Mouse (Mus musculus) embryonic facial prominence, embryonic 11.5 days (tissue): ENCODE results near the gene Cbwd1. TPM values are rescaled to one million over a fixed set of nuclear protein-coding genes. Genes with fewer than 3 reads are reported as not detected.
A peak's percentile ranks its signal among the peaks of the same experiment; 100 is the strongest.

Experiments
- ATAC-seq: fragments of 200-750 bp; cut with Nextera tagmentation; replicated peaks from 2 replicates; pipeline ENCODE4 v1.8.0; 2017; ENCODE audit warnings: low read depth; ENCODE audit not compliant: insufficient number of reproducible peaks, low FRiP score, low TSS enrichment
- DNase-seq: peaks from one replicate; pipeline ENCODE4 v3.0.0-alpha.2; 2015; ENCODE audit warnings: low spot score
- H3K27ac ChIP-seq: fragments of 300-500 bp; sonication (generic); replicated peaks from 2 replicates; pipeline ENCODE4 v1.5.1; 2014; ENCODE audit warnings: mild to moderate bottlenecking, low read depth, low read length, control low read depth
- H3K27me3 ChIP-seq: fragments of 300-500 bp; sonication (generic); 2 replicates; pipeline ENCODE4 v1.6.1; 2014; ENCODE audit warnings: mild to moderate bottlenecking, low read length, moderate library complexity, mixed read lengths; ENCODE audit not compliant: control insufficient read depth, insufficient read depth
- H3K36me3 ChIP-seq: fragments of 300-500 bp; sonication (generic); replicated peaks from 2 replicates; pipeline ENCODE4 v1.6.1; 2014; ENCODE audit warnings: low read depth, mild to moderate bottlenecking, low read length, moderate library complexity, mixed read lengths; ENCODE audit not compliant: control insufficient read depth, insufficient read depth
- H3K4me1 ChIP-seq: fragments of 300-500 bp; sonication (generic); 2 replicates; pipeline ENCODE4 v1.6.1; 2014; ENCODE audit warnings: low read length, mixed read lengths; ENCODE audit not compliant: control insufficient read depth, insufficient read depth
- H3K4me2 ChIP-seq: fragments of 300-500 bp; sonication (generic); 2 replicates; pipeline ENCODE4 v1.6.1; 2014; ENCODE audit warnings: low read depth, mild to moderate bottlenecking, control low read depth, low read length, moderate library complexity
- H3K4me3 ChIP-seq: fragments of 300-500 bp; sonication (generic); 2 replicates; pipeline ENCODE4 v1.5.1; 2014; ENCODE audit warnings: low read depth, low read length, control low read depth
- H3K9ac ChIP-seq: fragments of 300-500 bp; sonication (generic); replicated peaks from 2 replicates; pipeline ENCODE4 v1.6.1; 2014; ENCODE audit warnings: mild to moderate bottlenecking, control low read depth, low read length
- H3K9me3 ChIP-seq: fragments of 300-500 bp; sonication (generic); replicated peaks from 2 replicates; pipeline ENCODE4 v1.6.1; 2016; ENCODE audit warnings: mild to moderate bottlenecking, low read length, inconsistent platforms, mixed read lengths; ENCODE audit not compliant: control insufficient read depth
- WGBS: fragments of 180-500 bp; shearing (Covaris S2); extraction: QIAGEN DNeasy Blood & Tissue Kit; methylation state at CpG from one replicate; pipeline ENCODE4 v1.1.7; 2014; 5-methylcytosine and 5-hydroxymethylcytosine counted together
- polyA plus RNA-seq: library from polyadenylated mRNA; unstranded; fragments of >200 nt; fragmentation: Nextera tagmentation; extraction: Ambion mirVana; gene quantifications from 2 replicates; pipeline ENCODE4 v1.2.1, GENCODE M21; 2014

Cbwd1 gene
- polyA plus RNA-seq, 1 experiment from 2014 or later: 22.5 TPM

DNA sequence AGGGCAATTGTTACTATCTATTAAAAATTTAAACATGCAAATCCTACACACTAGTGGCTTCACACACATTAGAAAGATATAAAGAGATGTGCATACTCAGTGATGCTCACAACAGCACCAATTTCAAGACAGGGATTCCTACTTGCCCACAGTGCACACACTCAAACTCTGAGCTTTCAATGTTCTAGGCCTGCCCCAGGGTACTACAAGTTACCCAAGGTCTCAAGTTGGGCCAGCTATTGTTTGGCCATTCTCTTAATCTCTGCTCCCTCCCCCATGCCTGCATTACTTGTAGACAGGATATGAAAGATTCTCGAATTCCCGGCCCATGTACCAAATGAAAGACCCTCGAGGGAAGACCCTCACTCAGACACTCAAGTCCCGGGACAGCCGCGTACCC lies 53.8 kb downstream of the Cbwd1 start:
- no peaks in the 10 kb centered on the region for H3K36me3 ChIP-seq
- 91% methylated on average over 4 of the region's 6 CpGs for WGBS
- no peak overlapping the region for H3K4me2 ChIP-seq
- DNase-seq (no peak), ATAC-seq (no peak)
- no peaks in the 10 kb centered on the region for H3K9me3 ChIP-seq
- no peak overlapping the region for H3K27ac ChIP-seq
- no peak overlapping the region for H3K9ac ChIP-seq
- H3K27me3 ChIP-seq: peaks cover 8% of the 10 kb centered on the region
- H3K4me1 ChIP-seq: no peaks in the 10 kb centered on the region
- no peak overlapping the region for H3K4me3 ChIP-seq

DNA sequence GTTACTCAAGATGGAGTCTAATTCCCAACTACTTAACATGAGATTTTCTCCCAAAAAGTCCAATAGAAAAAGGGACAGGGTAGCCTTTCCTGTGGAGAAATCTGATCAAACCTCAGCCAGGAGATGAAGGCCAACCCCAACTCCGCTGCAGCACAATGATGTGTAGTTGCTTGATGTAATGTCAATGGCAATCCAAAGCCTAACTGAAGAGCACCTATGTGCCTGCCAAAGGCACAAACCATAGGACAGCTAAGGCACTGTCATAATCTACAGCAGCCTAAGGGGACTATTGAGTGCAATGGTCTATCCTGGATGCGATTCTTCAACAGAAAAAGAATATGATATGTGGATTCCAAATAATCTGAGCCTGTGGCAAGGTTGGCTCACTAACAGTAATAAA lies 58.6 kb downstream of the Cbwd1 start:
- Histone ChIP-seq H3K36me3 (no peaks in the 10 kb centered on the region), H3K9ac (no peak overlapping the region), H3K27me3 (peaks cover 46% of the 10 kb centered on the region), H3K4me2 (no peak overlapping the region), H3K9me3 (no peaks in the 10 kb centered on the region), H3K27ac (no peak overlapping the region), H3K4me1 (peaks cover 7% of the 10 kb centered on the region), H3K4me3 (no peak overlapping the region)
- DNase-seq: no peak
- ATAC-seq: no peak
- whole genome bisulfite sequencing: 51% methylated on average over 2 of the region's 2 CpGs

DNA sequence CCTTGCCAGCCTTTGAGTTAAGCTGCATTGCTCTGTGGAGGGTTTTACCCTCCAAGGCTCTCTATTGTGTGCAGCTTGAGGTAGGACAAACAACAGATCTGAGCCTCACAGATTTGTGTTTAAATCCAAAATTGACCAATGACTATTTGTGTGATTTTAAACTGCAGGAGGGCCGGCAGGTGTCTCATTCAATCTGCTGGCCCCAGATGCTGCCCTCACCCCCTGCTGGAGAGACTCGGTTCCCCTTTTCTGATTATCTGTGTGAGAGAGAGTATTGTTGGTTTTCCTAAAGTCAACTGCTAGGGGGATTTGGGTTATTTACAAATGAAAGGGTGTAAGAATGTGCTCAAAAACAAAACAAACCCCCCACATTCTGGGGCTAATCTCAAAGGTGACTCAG lies 59.2 kb downstream of the Cbwd1 start:
- H3K27me3 ChIP-seq: peaks cover 52% of the 10 kb centered on the region
- H3K36me3 ChIP-seq: no peaks in the 10 kb centered on the region
- ATAC-seq (no peak), DNase-seq (no peak)
- no peak overlapping the region for H3K4me3 ChIP-seq
- H3K9me3 ChIP-seq: no peaks in the 10 kb centered on the region
- H3K27ac ChIP-seq: no peak overlapping the region
- H3K4me1 ChIP-seq: peaks cover 7% of the 10 kb centered on the region
- WGBS: 0% methylated on average over 2 of the region's 2 CpGs
- no peak overlapping the region for H3K9ac ChIP-seq
- H3K4me2 ChIP-seq: no peak overlapping the region

DNA sequence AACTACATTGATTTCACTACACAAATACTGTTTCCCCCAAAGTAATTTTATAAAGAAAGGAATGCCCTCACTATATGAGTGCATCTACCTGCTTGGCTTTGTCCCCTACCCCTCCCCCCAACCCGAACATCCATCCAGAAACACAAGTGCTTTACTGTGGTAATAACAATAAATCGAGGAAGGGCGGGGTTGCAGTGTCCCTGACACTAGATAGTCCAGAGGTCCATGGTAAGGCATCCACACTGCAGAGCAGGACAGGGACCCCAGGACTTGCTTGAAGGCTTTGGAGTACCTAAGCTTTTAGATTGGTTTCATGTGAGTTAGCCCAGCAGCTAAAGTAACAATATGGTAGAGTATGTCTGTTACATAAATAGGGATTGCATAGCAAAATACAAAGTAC lies 59.7 kb downstream of the Cbwd1 start:
- Histone ChIP-seq H3K4me2 (no peak overlapping the region), H3K27me3 (peaks cover 58% of the 10 kb centered on the region), H3K4me3 (no peak overlapping the region), H3K4me1 (peaks cover 7% of the 10 kb centered on the region), H3K36me3 (no peaks in the 10 kb centered on the region), H3K9ac (no peak overlapping the region), H3K27ac (no peak overlapping the region), H3K9me3 (no peaks in the 10 kb centered on the region)
- DNase-seq: no peak
- 8% methylated on average over 3 of the region's 3 CpGs for WGBS
- ATAC-seq: no peak

DNA sequence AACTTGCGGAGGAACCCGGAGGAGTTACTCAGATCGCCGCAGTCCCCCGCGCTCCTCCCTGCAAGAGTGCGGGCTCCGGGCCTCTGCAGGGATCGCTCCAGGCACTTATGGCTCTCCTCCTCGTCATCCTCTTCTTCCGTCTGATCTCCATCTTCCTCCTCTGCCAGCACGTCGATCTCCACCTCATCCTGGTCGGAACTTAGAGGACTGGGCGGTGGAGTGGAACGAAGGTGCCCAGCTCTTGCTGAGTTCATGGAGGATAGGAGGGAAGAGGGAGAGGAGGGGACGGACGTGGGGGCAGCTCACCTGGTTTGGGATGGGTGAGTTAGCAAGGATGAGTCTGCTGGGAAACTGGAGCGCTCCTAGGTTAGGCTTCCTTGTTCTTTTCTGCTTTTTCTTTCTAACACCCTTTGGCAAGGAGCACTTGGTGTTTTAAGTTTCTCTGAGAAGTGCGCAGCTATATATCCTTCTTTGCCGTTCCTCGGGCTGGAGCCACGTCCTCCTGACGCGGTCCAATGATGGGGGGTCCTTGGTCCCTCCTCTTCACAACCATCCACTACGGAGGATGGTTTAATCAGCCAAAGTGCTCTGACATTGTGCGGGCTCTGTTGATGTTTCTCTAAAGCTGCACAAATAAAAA lies 60.7 kb downstream of the Cbwd1 start, which contains the start of gene Foxd4:
Foxd4 (minus strand) TSS at position 617 of the 640 bp plus-strand sequence.
- H3K4me2 ChIP-seq: peak within 1 kb of the TSS; percentile 76
- ATAC-seq (no peak), DNase-seq (no peak)
- no peaks in the 10 kb centered on the region for H3K36me3 ChIP-seq
- H3K9ac ChIP-seq: peak within 1 kb of the TSS; percentile 10; the same call in 1 of the 2 replicates
- peak within 1 kb of the TSS; percentile 34 for H3K4me3 ChIP-seq
- no peaks in the 10 kb centered on the region for H3K9me3 ChIP-seq
- WGBS: under 1% methylated on average over 27 of the region's 27 CpGs
- H3K27me3 ChIP-seq: peaks cover 60% of the 10 kb centered on the region
- H3K4me1 ChIP-seq: peaks cover 7% of the 10 kb centered on the region
- H3K27ac ChIP-seq: no peak within 1 kb of the TSS

DNA sequence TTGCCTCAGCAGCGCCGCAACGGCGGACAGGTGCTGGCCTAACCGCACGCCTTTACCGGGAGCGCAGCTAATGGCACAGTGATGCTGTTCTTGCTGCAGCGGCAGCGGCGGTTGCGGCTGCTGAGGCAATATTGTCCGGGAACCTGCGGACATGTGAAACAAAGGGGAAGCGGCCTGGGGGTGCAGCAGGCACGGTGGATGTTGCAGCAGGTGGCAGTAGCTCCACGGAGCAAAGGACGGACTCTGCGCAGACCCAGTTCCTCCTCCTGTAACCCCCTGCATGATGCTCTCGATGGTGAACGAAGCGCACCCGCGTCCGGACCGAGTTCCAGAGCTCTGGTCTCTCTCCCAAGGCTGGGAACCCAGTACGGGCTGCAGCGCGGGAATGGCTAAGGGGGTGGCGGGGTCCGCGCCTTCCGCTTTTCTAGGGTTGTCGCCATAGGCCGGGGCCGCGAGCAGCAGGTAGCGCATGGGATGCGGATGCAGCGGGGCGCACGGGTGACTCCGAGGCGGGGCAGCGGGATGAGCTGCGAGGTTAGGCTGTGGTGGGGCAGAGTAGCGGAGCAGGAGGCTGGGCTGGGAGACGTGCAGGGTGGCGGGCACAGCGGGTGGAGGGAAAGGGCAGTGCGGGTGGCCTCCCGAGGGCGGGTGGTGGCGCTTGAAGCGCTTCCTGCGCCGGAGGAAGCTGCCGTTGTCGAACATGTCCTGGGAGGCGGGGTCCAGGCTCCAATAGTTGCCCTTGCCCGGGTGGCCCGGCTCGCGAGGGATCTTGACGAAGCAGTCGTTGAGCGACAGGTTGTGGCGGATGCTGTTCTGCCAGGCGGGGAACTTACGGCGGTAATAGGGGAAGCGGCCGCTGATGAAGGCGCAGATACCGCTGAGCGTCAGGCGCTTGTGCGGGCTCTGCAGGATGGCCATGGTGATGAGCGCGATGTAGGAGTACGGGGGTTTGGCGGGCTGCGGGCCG lies 61.5 kb downstream of the Cbwd1 start:
- under 1% methylated on average over 82 of the region's 84 CpGs for WGBS
- peak; percentile 59; the same call in 1 of the 2 replicates for ATAC-seq
- H3K9ac ChIP-seq: peak overlapping the region; percentile 10; the same call in 1 of the 2 replicates

DNA sequence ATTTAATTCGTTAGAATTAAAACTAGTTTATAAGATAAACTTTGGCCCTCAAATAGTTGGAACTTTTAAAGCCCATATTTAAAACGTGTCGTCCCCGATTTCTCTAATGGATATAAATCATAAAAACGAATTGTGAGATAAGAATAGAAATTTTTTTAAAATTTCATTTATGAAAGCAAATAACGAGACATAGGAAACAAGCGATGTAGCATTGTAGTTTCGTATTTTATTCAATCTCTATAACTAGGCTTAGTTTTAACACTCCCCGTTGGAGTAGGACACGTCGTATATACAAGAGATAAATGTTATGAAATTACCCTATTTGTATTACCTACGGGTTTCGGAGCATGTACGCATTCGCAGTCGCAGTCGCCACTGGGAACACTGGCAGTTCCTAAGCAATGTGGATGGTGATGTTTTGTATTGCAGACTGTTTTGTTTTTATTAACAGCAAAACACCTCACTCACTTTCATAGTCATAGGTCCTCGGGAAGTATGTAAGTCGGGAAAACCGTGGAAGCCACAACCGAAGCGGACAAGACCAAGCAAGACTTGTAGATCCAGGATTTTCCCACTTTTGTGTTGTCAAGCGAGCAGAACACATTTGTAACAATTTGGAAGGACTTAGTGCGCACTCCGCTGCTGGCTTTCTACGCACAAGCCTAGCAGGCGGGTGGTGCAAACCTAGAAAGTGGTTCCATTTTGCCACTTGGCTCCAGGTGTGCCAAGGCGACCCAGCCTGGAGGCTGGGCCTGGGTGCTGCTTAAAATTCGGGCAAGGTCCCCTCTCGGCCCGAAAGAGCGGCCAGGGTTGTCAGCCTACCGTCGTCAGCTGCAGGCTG lies 62.5 kb downstream of the Cbwd1 start:
- 3% methylated on average over 34 of the region's 34 CpGs for WGBS
- H3K9ac ChIP-seq: no peak overlapping the region
- DNase-seq: peak; percentile 49
- no peaks in the 10 kb centered on the region for H3K9me3 ChIP-seq
- peaks cover 60% of the 10 kb centered on the region for H3K27me3 ChIP-seq
- peaks cover 7% of the 10 kb centered on the region for H3K4me1 ChIP-seq
- H3K27ac ChIP-seq: no peak overlapping the region
- H3K4me3 ChIP-seq: peak overlapping the region; percentile 34; the same call in 1 of the 2 replicates
- ATAC-seq: no peak
- no peaks in the 10 kb centered on the region for H3K36me3 ChIP-seq
- peak overlapping the region; percentile 76 for H3K4me2 ChIP-seq

More for the DNA sequence above, 61.5 kb downstream of the Cbwd1 start:
- Histone ChIP-seq H3K9me3 (no peaks in the 10 kb centered on the region), H3K4me2 (peak overlapping the region; percentile 76), H3K36me3 (no peaks in the 10 kb centered on the region), H3K4me1 (peaks cover 7% of the 10 kb centered on the region), H3K4me3 (peak overlapping the region; percentile 34), H3K27ac (no peak overlapping the region), H3K27me3 (peaks cover 60% of the 10 kb centered on the region)
- DNase-seq: peak; percentile 43
